Mouse (Mus musculus) olfactory bulb, adult 2 months (tissue): Measurements from ENCODE around the gene Ctnnd2. TPM values are rescaled to one million over a fixed set of nuclear protein-coding genes. Genes with fewer than 3 reads are reported as not detected.

ENCODE experiments used
- H3K27ac ChIP-seq: fragments of 200-500 bp; 2 replicates; pipeline ENCODE4 v1.5.1; 2012; ENCODE audit warnings: low read depth, low read length; ENCODE audit not compliant: insufficient read depth
- H3K4me1 ChIP-seq: fragments of 200-500 bp; 2 replicates; pipeline ENCODE4 v1.6.1; 2012; ENCODE audit warnings: low read length; ENCODE audit not compliant: control insufficient read depth, insufficient read depth
- H3K4me3 ChIP-seq: fragments of 200-500 bp; 2 replicates; pipeline ENCODE4 v1.5.1; 2012; ENCODE audit warnings: mild to moderate bottlenecking, low read depth, low read length, moderate library complexity; ENCODE audit not compliant: insufficient read depth
- CTCF ChIP-seq: fragments of 200-500 bp; IDR thresholded peaks from 2 replicates; pipeline ENCODE4 v1.5.1; 2012; ENCODE audit warnings: low read depth, mild to moderate bottlenecking, low read length, moderate library complexity; ENCODE audit not compliant: insufficient read depth
- POLR2A ChIP-seq: fragments of 200-500 bp; IDR thresholded peaks from 2 replicates; pipeline ENCODE4 v1.6.1; 2012; ENCODE audit warnings: mild to moderate bottlenecking, low read depth, low read length, moderate library complexity; ENCODE audit not compliant: insufficient read depth
- WGBS: fragments of 180-500 bp; shearing (Covaris S2); methylation state at CpG from one replicate; pipeline ENCODE4 v1.1.7; 2018; 5-methylcytosine and 5-hydroxymethylcytosine counted together
- polyA plus RNA-seq: library from polyadenylated mRNA; stranded (reverse); fragments of >200 nt; gene quantifications from 2 replicates; pipeline ENCODE4 v1.2.4, GENCODE M21; 2012; ENCODE audit warnings: low replicate concordance; ENCODE audit not compliant: missing spikeins, insufficient read depth, insufficient read length

The Ctnnd2 gene
- polyA plus RNA-seq, 1 experiment, result not detected

DNA sequence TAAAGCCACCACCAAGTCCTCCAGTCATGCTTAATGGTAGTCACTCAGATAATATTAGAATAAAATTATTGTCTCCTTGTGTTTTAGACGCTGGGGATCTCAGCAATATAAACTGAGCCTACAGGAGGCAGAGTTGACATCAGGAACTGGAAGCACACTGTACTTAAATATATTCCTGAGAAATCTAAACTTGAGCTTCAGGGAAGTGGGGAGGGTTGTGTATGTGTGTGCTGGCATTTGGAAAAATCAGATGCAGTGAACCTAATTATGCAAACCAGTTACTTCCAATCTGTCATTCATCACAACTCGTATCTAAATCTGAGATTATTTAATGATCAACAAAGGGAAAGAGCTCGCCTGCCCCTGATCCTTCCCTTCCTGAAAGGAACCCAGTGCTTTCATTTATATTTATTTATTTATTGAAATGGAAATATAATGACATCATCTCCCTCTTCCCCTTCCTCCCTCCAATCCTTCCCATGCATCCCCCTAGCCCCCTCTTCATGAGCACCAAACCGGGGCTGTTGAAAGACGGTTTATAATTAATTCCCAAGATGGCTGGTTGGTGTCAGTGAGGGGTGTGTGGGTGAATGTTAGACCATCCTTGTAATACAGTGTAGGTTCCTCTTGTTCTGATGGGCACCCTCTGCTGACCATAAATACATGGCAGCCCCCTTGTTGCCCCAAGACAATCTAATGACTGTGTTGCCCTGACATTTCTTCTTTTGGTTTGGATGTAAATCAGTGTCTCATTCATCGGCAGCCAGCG lies 495.6 kb downstream of the Ctnnd2 start:
- Histone ChIP-seq H3K27ac (no peak overlapping the region), H3K4me1 (no peaks in the 10 kb centered on the region), H3K4me3 (no peak overlapping the region)
- WGBS, result 68% methylated on average over 7 of the region's 7 CpGs
- TF ChIP-seq POLR2A (no peak), CTCF (no peak)

DNA sequence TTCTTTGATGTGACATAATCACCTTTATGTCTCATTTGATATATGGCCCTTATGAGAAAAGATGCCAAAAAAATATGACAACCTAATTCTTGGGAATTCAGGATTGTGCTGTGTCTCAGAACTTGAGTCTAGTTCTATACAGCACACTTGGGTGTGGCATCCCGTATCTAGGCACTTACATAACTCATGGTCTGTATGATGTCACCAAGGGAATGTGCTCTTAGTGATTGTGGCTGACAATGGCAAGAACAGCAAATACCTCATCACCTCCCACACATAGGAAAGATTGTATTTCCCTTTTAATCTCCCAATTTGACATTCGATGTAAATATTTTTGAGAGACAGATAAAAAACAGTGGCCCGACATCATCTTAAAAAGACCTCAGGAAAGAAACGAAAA lies 509.5 kb downstream of the Ctnnd2 start:
- TF ChIP-seq CTCF, result no peak
- TF ChIP-seq POLR2A, result no peak
- WGBS, result 61% methylated on average over 4 of the region's 4 CpGs
- Histone ChIP-seq H3K27ac (peak overlapping the region; percentile 80; the same call in 1 of the 2 replicates), H3K4me1 (peaks cover 5% of the 10 kb centered on the region), H3K4me3 (no peak overlapping the region)

DNA sequence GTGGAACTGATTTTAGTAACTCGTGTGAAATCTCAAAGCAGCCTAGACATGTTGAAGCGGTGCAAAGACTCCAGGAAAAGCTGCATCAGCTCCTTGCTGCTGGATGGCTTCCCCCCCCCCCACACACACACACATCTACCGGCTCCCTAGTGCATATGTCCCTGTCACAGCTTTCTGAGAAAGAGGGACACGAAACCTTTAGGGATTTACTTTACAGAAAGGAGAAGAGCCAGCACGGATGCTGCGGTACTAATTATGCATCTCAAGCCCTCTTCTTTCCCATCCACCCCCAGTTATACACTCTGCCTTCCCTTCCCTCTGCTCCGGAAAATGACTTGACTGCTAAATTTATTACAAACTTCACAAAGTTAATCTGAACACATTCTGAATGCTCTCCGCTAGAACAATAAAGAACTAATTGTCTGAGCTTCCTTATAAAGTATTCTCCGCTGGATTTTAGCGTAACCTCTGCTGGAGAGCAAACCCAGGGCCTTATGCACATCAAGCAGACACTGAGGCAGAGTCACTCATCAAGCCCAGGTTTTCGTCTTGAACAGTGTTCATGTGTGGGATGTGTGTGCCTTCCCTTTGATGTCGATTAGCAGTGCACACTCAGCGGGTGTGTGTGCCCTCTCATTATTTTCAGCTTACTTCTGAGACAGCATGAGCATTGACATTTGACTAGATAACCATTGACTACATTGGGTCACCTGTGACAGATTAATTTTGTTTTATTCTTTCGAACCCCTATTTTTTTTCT lies 510.1 kb downstream of the Ctnnd2 start:
- 40% methylated on average over 14 of the region's 14 CpGs for WGBS
- Histone ChIP-seq H3K4me3 (no peak overlapping the region), H3K4me1 (peaks cover 5% of the 10 kb centered on the region), H3K27ac (peak overlapping the region; percentile 80)
- no peak for TF ChIP-seq POLR2A
- no peak for TF ChIP-seq CTCF

DNA sequence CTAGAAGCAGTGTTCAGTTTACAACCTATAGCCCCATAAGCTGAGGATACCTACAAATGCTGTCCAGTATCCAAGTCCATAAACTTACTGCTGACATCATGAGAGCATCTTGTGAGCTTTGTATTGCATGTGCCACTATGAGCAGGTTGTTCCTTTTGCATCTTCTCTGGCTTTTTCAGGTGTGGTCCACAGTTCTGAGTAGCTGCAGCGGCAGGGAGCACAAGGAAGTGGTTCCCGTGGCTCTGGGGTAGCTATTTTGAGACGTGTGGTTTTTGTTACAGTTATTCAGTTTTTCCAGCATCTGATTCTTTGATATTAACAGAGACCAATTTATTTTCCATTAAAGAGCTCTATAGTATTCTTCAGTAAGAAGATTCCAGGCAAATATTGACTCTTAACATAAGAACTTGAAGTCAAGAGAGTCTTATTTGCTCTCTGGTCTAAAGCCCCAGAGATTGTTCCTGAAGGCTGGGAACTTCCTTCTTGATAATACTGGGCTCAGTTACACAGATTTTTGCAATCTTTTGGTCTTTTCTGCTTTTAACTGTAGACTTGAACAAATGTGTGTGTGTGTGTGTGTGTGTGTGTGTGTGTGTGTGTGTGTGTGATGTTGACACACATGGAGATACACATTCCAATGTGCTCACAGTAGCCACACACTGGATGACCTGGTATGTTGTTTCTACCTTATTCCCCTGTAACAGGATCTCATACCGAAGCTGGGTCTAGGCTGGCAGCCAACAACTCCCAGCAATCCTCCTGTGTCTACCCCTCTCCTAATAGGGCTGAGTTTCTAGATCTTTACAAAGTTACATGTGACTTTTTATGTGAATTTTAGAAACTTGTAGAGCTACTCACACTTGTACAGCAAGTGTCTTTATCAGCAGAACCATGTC lies 514.1 kb downstream of the Ctnnd2 start:
- Histone ChIP-seq H3K4me1 (peaks cover 5% of the 10 kb centered on the region), H3K4me3 (no peak overlapping the region), H3K27ac (no peak overlapping the region)
- 56% methylated on average over 4 of the region's 4 CpGs for WGBS
- TF ChIP-seq POLR2A (no peak), CTCF (no peak)

DNA sequence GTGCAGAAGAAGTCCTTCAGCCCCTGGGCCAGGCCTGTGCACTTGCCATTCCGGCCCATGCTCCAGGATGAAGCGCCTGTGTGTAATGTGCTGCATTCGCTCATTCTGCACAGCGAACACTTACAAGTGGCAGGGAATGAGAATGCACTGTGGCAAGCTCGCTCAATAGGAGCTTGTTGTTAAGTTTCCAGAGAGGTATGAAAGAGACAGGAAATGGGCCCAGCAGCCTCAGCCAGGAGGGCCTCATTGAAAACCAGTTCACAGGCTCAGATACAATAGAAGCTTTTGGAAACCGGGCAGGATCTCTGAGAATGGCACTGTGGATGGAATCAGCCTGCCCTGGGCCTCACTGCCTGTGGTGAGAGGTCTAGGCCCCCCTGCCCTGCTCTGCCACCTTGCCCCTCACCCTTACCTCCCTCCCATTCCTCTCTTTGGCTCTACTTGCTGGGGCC lies 521.4 kb downstream of the Ctnnd2 start:
- WGBS, result 67% methylated on average over 6 of the region's 6 CpGs
- H3K27ac ChIP-seq, result no peak overlapping the region
- no peak for TF ChIP-seq CTCF
- no peak for TF ChIP-seq POLR2A

DNA sequence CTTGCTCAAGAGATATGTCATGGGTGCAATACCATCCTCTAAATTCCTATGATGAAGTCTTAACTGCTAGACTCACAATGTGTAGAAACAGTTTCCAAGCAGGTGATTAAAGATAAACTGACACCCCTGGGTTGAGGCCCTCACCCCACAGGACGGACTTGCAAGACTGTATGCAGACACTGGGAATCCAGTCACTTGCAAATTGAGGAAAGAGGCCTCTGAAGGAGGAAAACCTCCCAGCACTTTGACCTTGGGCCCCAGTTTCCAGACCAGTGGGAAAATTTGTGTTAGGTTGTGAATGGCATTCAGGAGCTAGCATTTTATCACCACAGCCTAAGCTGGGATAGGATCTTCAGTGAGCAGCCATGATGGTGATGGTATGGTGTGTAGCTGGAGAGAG lies 521.9 kb downstream of the Ctnnd2 start:
- Histone ChIP-seq H3K4me3 (no peak overlapping the region), H3K4me1 (no peaks in the 10 kb centered on the region), H3K27ac (no peak overlapping the region)
- WGBS, result 83% methylated on average over 1 of the region's 1 CpGs
- no peak for TF ChIP-seq POLR2A
- TF ChIP-seq CTCF, result no peak

More for the DNA sequence above, 521.4 kb downstream of the Ctnnd2 start:
- Histone ChIP-seq H3K4me3 (no peak overlapping the region), H3K4me1 (no peaks in the 10 kb centered on the region)

DNA sequence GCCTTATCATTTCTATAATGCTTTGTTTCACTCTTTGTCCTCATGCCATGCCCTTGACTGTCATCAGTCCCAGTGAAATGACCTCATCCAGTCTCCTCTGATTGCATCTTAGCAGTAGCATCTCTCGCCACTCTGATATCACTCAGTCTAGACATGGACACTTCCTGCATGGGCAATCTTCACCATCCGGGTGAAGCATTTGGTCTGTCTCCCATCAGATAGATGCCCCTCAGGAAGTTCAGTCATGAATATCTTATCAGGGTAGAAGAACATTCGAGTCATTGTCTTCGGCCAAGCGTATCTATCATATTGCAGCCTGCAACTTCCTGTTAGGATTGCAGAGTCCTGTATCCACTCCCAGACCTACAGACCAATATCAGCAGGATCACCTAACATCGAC lies 523.5 kb downstream of the Ctnnd2 start:
- Histone ChIP-seq H3K27ac (no peak overlapping the region), H3K4me3 (no peak overlapping the region), H3K4me1 (no peaks in the 10 kb centered on the region)
- WGBS, result 95% methylated on average over 6 of the region's 6 CpGs
- TF ChIP-seq POLR2A (no peak), CTCF (no peak)

DNA sequence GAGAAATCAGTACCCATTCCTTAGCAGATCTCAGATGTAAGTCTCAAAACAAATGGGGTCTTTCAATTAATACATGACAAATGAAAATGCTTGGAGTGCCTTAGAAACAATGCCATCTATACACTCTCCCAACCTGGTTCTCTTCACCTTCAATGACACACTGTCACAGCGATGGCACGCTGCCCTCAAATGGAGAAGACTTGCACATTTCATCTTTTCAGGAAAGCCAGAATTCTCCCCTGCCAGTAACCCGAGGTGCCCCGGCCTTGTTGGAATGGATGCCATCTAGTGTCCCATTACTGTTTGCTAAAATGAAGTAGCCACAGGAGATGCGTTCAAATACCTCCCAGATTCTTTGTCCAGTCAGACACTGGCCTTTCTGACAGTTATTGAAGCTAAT lies 525.0 kb downstream of the Ctnnd2 start:
- TF ChIP-seq POLR2A (no peak), CTCF (no peak)
- 66% methylated on average over 5 of the region's 5 CpGs for WGBS
- Histone ChIP-seq H3K4me3 (no peak overlapping the region), H3K4me1 (no peaks in the 10 kb centered on the region), H3K27ac (no peak overlapping the region)

DNA sequence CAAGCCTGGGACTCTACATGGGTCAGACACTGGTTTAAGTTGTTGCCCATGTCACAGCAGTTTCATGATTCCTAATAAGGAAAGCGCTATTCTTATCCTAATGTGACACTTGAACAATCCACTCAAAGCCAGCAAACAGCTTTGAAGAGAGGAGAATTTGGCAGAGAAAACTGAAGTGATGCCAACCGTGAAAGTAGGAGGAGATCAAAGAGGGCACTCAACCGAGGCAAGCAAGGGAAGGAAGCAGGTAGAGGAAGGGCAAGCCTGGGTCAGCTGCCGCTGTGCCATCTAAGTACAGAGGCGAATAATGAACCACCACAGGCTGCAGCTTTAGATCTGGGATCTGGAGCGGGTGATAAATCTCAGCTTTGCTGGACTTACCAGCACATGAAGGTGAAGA lies 528.4 kb downstream of the Ctnnd2 start:
- Histone ChIP-seq H3K4me1 (no peaks in the 10 kb centered on the region), H3K4me3 (no peak overlapping the region), H3K27ac (no peak overlapping the region)
- WGBS, result 50% methylated on average over 6 of the region's 6 CpGs
- TF ChIP-seq POLR2A (no peak), CTCF (no peak)
